Mouse (Mus musculus) brain, embryonic 18.5 days (tissue): Measurements from ENCODE around the gene Ap2a1.
A peak's percentile ranks its signal among the peaks of the same experiment; 100 is the strongest.

Experiments used
- DNase-seq: peaks from one replicate; pipeline ENCODE4 v3.0.0-alpha.2; 2012; ENCODE audit warnings: low read depth, low spot score

The Ap2a1 gene

DNA sequence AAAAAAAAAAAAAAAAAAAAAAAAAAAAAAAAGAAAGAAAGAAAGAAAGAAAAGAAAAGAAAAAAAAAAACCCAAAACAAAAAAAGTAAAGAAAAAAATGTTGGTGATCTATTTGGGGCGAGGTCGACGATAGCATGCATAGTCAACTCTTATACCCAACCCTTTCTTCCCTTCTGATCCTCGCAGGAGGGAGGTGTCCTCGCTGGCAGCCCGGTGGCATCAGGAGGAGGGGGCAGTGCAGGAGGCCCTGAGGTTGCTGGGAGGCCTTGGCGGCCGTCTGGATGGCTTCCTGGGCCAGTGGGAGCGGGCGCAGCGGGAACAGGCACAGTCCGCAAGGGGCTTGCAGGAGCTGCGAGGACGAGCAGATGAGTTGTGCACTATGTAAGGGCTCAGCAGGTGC is 24.3 kb upstream of the Ap2a1 start:
- no peak for DNase-seq

GRCm38 (mm10) chr7:44952611-44953306 is 23.5 kb upstream of the Ap2a1 start:
- peak; percentile 66 for DNase-seq

- DNase-seq = no peak
These were observed 22.7 kb upstream of the Ap2a1 start for GRCm38 (mm10) chr7:44951960-44952359.

GRCm38 (mm10) chr7:44949922-44950321 is 20.6 kb upstream of the Ap2a1 start:
- DNase-seq = no peak

GRCm38 (mm10) chr7:44942904-44943303 is 13.6 kb upstream of the Ap2a1 start, which contains the start of gene Tsks:
Gene Tsks, plus strand, starts transcription at chr7:44943204.
- DNase-seq = no peak

- DNase-seq = no peak
These were observed 9.4 kb upstream of the Ap2a1 start for GRCm38 (mm10) chr7:44938680-44939079.

DNA sequence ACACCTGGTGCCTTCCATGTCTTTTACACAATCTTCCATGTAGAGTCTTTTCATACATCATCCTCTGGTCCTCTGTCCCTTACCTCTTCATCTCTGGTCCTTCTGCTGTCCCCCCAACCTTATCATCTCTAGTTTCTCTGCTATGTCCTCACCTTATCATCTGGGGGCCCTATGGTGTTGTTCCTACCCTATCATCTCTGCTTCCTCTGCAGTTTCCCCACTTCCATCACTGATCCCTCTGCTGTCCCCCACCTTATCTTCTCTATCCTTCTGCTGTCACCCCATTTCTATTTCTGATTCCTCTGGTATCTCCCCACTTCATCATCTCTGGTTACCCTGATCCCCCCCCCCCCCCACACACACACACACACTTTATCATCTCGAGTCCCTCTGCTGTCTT is 726 bp downstream of the Ap2a1 start:
- DNase-seq = no peak

DNA sequence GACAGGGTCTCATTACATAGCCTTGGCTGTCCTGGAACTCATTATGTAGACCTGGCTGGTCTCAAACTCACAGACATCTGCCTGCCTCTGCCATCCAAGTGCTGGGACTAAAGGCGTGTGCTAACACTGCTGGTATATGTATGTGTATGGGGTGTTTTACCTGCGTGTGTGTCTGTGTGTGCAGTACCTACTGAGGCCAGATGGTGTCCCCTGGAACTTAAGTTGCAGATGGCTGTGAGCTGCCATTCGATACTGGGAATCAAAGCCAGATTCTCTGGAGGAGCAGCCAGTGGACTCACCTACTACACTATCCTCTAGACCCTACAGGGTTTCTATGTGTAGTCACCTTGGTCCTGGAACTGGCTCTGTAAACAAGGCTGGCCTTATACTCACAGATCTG is 3.8 kb downstream of the Ap2a1 start:
- DNase-seq = no peak

- no peak for DNase-seq
These were observed 6.8 kb downstream of the Ap2a1 start for GRCm38 (mm10) chr7:44922530-44922929.

DNA sequence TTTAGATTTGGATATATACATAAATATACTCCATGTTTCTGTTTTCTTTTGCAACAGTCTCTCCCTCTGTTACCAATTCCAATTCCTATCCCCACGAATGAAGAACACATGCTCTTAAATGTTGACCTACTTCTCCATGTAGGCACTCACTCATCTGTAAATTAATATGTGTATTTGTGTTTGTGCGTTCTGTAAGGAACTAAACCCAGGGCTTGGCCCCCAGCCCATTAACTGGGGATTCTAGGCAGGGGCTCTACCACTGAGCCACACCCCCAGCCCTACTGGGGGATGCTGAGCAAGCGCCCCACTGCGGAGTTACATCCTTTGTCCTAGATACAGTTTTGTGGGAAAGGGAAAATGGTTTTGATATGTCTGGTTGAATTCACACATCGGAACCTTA is 10.2 kb downstream of the Ap2a1 start:
- DNase-seq = no peak

GRCm38 (mm10) chr7:44918219-44918618 is 11.1 kb downstream of the Ap2a1 start:
- no peak for DNase-seq

- no peak for DNase-seq
These were observed 12.4 kb downstream of the Ap2a1 start for GRCm38 (mm10) chr7:44916881-44917280.

DNA sequence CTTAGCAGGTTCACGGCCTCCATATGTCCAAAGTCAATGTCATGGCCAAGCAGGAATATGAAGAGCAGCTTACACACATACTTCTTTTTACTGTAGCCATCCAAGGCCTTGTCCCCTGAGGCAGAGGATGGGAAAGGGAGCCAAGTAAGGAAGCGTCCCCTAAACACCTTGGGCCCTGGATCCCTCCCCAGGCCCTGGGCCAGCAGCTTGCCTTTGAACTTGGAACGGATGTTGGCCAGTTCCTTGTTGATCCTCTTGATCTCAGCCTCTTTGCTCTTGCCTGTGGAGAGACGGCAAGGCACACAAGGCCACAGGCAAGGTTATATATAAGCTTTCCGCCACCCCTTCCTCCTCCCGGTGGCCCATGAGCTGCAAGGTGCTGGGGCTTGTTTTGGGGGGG is 13.1 kb downstream of the Ap2a1 start:
- no peak for DNase-seq

GRCm38 (mm10) chr7:44915314-44915713 is 14.0 kb downstream of the Ap2a1 start:
- DNase-seq = no peak

DNA sequence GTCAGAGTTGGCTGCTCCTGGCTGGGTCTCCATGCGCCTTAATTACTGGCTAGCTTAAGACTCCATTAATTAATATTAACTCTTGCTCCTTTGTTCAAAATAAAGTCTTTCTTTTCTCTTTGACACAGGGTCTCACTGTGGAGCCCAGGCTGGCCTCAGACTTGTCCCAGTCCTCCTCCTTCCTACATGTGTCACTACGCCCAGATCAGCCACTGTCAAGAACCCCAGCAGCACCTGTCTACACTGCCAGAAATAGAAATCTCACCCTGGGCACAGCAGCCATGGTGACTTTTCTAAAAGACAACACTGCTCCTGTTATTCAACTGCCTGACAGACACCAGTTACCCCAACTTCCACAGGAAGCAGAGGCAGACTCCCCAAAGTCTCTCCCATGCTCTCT is 14.9 kb downstream of the Ap2a1 start:
- no peak for DNase-seq

DNA sequence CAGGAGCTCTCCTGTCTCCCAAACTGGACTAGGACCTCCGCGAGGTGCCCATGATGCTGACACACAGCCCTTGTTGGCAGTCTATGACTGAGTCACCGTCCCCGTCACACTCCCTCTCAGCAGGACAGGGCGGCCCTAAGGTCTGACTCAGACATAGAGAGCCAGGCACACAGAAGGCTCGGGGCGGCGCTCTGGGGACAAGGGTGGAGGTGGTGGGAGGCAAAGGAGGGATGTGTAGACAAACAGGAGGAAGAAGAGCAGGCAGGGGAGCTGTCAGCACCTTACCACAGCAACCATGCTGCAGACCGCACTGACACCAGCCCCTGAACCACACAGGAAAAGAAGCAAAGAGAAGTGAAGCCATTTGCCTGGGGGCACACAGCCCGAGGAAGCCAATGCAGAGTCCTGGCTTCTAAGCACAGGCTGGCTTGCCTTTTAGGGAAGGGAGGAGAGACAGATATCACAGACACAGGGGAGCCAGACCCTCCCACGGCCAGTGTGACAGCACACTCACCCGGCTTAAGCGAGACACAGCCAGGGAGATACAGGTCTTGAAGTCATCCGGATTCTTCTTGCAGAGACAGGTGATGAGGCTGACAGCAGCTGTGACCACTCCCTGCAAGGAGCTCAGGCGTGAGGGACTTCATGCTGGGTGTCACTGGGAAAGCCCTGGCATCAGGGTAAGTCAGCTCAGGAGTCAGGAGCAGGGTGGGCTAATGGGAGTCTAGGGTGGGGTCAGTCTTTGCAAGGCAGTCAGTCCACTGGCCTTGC is 20.4 kb downstream of the Ap2a1 start:
- no peak for DNase-seq

DNA sequence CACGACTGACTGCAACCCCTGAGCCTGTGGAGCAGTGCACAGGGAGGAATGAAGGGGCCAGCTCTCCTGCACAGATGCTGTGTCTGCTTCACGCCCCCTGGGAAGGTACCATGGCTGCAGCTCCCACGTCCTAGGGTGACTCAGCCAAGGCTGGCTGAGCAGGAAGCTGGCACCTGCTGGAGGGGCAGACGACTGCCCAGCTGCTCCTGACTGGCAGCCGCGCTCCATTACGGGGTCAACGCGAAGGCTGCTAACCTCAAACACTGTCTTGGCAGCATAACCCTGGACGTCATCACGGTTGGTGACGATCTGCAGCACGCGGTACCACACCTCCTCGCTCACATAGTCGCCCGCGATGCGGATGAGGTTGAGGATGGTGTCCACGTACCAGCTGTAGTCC is 23.9 kb downstream of the Ap2a1 start:
- no peak for DNase-seq

DNA sequence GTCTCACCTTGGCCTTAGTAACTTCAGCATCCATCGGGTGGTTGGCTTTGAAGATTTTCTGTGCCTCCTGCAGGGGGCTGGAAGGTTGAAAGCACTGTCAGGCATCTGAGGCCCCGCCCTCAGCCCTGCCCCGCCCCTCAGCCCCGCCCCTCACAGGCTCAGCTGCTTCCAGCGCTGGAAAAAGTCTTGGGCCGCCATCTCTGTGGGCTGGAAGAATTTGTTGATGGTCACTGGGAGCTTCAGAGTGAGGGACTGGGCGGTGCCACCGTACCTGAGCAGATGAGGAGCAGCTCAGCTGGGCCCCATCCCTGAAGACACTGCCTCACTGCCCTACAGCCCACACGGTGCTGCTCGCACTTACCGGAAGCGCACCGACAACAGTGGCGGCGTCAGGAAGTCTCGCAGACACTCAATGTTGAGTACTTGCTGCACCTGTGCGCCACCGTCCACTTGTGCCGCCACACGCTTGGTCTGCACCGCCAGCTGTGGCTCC is 28.0 kb downstream of the Ap2a1 start:
- no peak for DNase-seq

DNA sequence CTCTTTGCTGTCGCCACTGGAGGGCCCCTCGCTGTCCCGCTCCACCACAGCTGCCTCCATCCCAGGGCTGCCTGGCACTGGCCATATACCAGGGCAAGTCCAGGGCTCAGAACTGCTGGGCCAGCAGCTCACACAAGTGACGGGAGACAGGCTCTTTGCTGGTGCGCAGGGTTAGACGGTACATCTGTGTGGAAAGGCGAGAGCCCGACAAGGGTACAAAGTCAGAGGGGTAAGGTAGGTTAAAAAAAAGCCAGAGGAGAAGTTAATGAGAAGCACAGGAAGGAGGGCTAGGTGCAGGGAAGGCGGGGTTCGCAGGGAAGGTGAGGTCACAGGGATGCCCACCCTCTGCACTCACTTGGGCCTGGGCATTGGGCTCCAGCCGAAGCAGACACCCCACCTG is 28.7 kb downstream of the Ap2a1 start:
- no peak for DNase-seq

DNA sequence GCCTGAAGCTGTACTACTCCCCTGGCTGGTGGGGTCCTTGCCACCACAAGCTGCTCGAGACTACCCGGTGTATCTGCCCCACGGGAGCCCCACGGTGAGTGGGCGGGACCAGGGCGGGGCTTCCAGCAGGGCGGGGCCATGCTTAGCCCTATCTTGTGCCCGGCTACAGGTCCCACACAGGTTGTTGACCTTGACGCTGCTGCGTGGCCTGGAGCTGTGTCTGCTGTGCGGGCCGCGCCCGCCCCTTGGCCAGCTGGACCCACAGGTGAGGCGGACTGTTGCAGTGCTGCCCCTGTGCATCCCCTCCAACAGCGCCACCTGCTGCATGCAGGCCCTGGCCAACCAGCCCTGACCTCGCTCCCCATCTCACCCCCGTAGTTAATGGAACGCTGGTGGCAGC is 30.7 kb downstream of the Ap2a1 start:
- DNase-seq = no peak

DNA sequence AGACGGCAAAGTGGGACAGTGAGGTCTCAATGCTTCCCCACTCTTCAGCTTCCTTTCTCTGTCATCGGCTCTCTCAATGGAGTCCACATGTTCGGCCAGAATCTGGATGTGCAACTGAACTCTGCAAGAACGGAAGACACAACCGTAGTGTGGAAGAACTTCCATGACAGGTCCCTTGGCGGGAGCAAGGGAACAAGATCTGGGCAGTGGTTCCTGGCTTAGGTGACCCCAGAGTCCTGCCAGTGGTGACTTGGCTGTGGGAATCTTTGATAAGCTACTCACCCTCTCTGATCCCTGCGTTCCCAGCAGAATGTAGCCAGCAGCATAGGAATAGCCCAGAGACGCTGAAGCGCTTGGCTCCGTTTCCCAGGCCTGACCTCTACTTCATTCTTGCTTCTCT is 32.8 kb downstream of the Ap2a1 start:
- no peak for DNase-seq

DNA sequence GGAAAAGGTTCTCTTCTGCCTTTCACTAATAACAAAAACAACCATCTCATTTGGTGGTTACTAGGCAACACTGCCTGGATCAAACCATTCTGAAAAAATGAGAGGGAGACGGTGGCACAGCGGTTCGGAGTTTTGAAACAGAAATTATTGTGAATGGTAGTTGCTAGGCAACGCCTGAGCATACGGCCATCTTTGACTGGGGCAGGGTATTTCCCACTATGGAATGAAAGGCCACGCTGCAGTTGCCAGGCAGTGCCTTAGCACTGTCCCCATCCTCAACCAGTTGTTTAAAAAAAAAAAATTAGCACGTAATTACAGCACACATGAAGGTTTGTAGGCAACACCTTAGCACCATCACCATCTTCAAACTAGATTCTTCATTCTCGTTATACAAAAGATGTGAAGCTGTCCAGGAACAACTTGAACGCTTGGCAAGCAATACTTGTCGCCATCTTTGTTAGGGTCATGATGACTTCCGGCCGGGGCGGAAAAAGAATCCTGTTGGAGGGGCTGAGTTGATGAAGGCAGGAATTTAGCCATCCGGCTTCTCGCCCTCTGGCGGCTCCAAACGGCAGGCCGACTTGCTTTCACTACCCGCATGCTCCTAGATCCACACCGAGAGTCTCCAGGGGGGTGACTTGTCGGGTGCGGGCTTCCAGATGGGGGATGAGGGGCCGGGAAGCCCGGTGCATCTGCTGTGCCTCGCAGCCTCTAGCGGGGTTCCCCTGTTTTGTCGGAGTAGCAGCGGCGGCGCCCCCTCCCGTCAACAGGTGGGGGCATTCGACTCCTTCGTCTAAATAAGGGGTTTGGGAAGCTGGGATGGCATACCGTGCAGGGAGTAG is 33.5 kb downstream of the Ap2a1 start, which contains the start of gene Fuz:
Gene Fuz (plus strand): TSS at position 487 of the 842 bp plus-strand sequence.
- DNase-seq = peak; percentile 97
